Mouse (Mus musculus) right cerebral cortex, postnatal 25 days (tissue): ENCODE data around the gene Swap70.

Source experiments
- DNase-seq: peaks from one replicate; pipeline ENCODE4 v3.0.0; 2022

Swap70 gene

GRCm38 (mm10) chr7:110313392-110314055 is 92.0 kb downstream of the Swap70 start:
- no peak for DNase-seq

DNA sequence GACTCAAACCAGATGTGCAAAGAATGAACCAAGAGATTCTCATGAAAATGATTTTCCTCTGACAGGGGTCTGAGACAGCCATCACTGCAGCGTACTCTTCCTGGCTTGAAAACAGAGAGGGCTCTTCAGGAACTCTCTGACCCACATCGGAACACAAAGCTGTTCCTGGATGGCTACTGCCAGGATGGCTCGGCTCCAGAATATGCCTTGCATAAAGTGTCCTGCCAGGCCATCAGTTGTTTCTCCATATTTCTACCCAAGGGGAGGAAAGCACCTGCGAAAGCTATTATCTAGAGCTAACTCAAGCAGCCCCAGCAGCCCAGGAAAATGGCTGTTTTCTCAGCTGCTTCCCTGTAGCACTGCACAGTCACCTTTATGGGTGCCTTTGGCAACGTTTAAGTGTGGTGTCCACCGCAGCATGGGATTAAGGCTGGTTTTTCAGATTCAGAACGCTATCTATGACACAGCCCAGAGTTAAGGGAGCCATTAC is 92.9 kb downstream of the Swap70 start:
- DNase-seq = no peak

GRCm38 (mm10) chr7:110315352-110315751 is 93.8 kb downstream of the Swap70 start:
- DNase-seq = no peak

- DNase-seq = no peak
Observed at GRCm38 (mm10) chr7:110317412-110317811, 95.9 kb downstream of the Swap70 start.

GRCm38 (mm10) chr7:110318971-110319519 is 97.5 kb downstream of the Swap70 start:
- DNase-seq = no peak

- DNase-seq = no peak
Observed at GRCm38 (mm10) chr7:110321106-110321505, 99.6 kb downstream of the Swap70 start.

DNA sequence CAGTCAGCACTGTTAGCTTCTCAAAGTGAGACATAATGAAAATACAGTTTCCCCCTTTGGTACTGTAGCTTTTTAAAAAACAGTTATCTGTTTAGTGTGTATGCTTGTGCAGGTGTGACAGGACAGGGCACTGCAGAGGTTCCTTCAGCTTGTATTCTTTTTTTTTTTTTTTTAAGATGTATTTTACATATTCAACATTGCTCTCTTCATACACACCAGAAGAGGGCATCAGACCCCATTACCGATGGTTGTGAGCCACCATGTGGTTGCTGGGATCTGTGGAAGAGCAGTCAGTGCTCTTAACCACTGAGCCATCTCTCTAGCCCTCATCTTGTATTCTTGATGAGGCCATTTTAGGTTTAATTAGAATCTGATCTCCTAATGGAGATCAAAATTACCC is 103.3 kb downstream of the Swap70 start:
- DNase-seq = no peak

DNA sequence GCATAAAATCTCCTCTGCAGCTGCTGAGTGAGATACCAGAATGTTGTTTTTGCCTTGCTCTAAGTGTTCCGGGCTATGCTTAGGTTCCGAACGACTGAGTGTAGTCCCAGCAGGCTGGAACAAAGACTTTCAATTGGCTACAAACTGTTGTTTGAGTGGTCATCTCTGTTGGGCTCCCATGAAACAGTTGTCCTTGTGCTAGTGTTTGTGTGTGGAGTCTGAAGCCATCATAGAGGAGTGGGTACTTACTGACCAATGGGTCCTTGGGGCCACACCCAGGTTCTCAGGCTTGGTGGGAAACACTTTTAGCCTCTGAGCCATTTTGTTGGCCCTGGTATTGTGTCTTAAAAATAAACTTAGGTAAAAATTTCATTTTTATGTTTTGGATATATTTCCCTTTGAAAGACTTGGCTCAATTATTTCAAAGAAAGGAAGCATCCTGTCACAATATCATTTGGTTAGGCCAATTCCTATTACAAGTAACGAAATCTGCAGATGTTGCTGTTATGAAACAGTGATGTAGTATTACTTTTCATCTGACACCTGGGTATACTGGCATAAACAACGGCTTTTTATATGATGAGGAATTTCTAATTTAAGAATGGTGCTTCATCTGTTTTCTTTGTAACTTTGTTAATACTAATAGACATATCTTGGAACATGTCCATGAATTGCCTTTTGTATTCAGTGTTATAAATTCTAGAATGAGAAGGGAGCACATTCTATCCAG is 104.0 kb downstream of the Swap70 start:
- no peak for DNase-seq
